Mouse (Mus musculus): ENCODE results near the gene Dnaaf2.

- TF ChIP-seq CTCF (IDR thresholded peaks at IDR 0.05; ENCODE audit: insufficient read depth, low read length) (no peak), POLR2A (IDR thresholded peaks at IDR 0.05; ENCODE audit: borderline replicate concordance, extremely low read depth, low read depth, low read length) (no peak)
These were observed 48.2 kb downstream of the Dnaaf2 start for GRCm38 (mm10) chr12:69150049-69150448.

Measured in lung, adult 2 months (tissue).